Mouse (Mus musculus) kidney, postnatal 14 days (tissue): ENCODE data around the gene Cmas.

Experiments
- DNase-seq: peaks from one replicate; pipeline ENCODE4 v3.0.0; 2022; ENCODE audit warnings: mixed read lengths

Gene Cmas

GRCm38 (mm10) chr6:142795087-142795486 lies 38.6 kb downstream of the Cmas start:
- no peak for DNase-seq

- no peak for DNase-seq
Measured at GRCm38 (mm10) chr6:142795655-142796441, 39.4 kb downstream of the Cmas start.

GRCm38 (mm10) chr6:142797996-142798395 lies 41.5 kb downstream of the Cmas start:
- DNase-seq, result no peak

- no peak for DNase-seq
Measured at GRCm38 (mm10) chr6:142798837-142799236, 42.4 kb downstream of the Cmas start.

- DNase-seq, result no peak
Measured at GRCm38 (mm10) chr6:142799704-142800374, 43.4 kb downstream of the Cmas start.

GRCm38 (mm10) chr6:142801687-142802086 lies 45.2 kb downstream of the Cmas start:
- no peak for DNase-seq

- no peak for DNase-seq
Measured at GRCm38 (mm10) chr6:142802617-142803525, 46.4 kb downstream of the Cmas start.

GRCm38 (mm10) chr6:142804402-142804801 lies 47.9 kb downstream of the Cmas start, which contains the start of gene Sult6b2:
Gene Sult6b2, minus strand, starts transcription at chr6:142804502.
- DNase-seq, result no peak

GRCm38 (mm10) chr6:142806326-142806725 lies 49.8 kb downstream of the Cmas start:
- DNase-seq, result no peak

- DNase-seq, result no peak
Measured at GRCm38 (mm10) chr6:142809373-142810098, 53.0 kb downstream of the Cmas start.

GRCm38 (mm10) chr6:142810239-142810638 lies 53.8 kb downstream of the Cmas start:
- no peak for DNase-seq

GRCm38 (mm10) chr6:142812969-142813368 lies 56.5 kb downstream of the Cmas start:
- DNase-seq, result no peak

- DNase-seq, result peak; percentile 32
Measured at GRCm38 (mm10) chr6:142814011-142814410, 57.5 kb downstream of the Cmas start.

GRCm38 (mm10) chr6:142814495-142814921 lies 58.0 kb downstream of the Cmas start:
- DNase-seq, result peak; percentile 87

GRCm38 (mm10) chr6:142815513-142815912 lies 59.0 kb downstream of the Cmas start:
- no peak for DNase-seq

GRCm38 (mm10) chr6:142818306-142818705 lies 61.8 kb downstream of the Cmas start:
- no peak for DNase-seq

- DNase-seq, result no peak
Measured at GRCm38 (mm10) chr6:142823008-142823787, 66.7 kb downstream of the Cmas start.
